Mouse (Mus musculus) lung, postnatal 4 days (tissue): ENCODE results near the gene Btbd9.

Source experiments
- DNase-seq, 2 experiments: peaks; one replicate each; pipeline ENCODE4 v3.0.0; 2021

Gene Btbd9

GRCm38 (mm10) chr17:30478181-30478580 lies 98.1 kb downstream of the Btbd9 start:
- no peak for DNase-seq

GRCm38 (mm10) chr17:30474561-30474960 lies 101.7 kb downstream of the Btbd9 start:
- DNase-seq: no peak

- DNase-seq: no peak
These were observed 103.5 kb downstream of the Btbd9 start for GRCm38 (mm10) chr17:30472776-30473175.

GRCm38 (mm10) chr17:30471512-30471911 lies 104.8 kb downstream of the Btbd9 start:
- no peak for DNase-seq

- DNase-seq: peak in 1 of 2 experiments; percentile 70
These were observed 105.5 kb downstream of the Btbd9 start for GRCm38 (mm10) chr17:30470790-30471189.

GRCm38 (mm10) chr17:30470286-30470685 lies 106.0 kb downstream of the Btbd9 start:
- DNase-seq: no peak

GRCm38 (mm10) chr17:30469511-30470076 lies 106.7 kb downstream of the Btbd9 start:
- DNase-seq: no peak

- DNase-seq: no peak
These were observed 107.9 kb downstream of the Btbd9 start for GRCm38 (mm10) chr17:30468368-30468767.

GRCm38 (mm10) chr17:30467566-30468213 lies 108.6 kb downstream of the Btbd9 start:
- DNase-seq: peak in 1 of 2 experiments; percentile 67

GRCm38 (mm10) chr17:30465060-30465762 lies 111.1 kb downstream of the Btbd9 start:
- no peak for DNase-seq

GRCm38 (mm10) chr17:30464240-30464745 lies 112.0 kb downstream of the Btbd9 start:
- DNase-seq: no peak

GRCm38 (mm10) chr17:30460727-30461349 lies 115.5 kb downstream of the Btbd9 start:
- no peak for DNase-seq

GRCm38 (mm10) chr17:30459706-30460105 lies 116.6 kb downstream of the Btbd9 start:
- peak in 1 of 2 experiments; percentile 69 for DNase-seq

GRCm38 (mm10) chr17:30458926-30459325 lies 117.4 kb downstream of the Btbd9 start:
- peak in 1 of 2 experiments; percentile 54 for DNase-seq

- peak; percentile 63 to 83 for DNase-seq
These were observed 118.0 kb downstream of the Btbd9 start for GRCm38 (mm10) chr17:30458301-30458700.

- no peak for DNase-seq
These were observed 118.8 kb downstream of the Btbd9 start for GRCm38 (mm10) chr17:30457486-30457885.

- no peak for DNase-seq
These were observed 120.0 kb downstream of the Btbd9 start for GRCm38 (mm10) chr17:30456293-30456692.

GRCm38 (mm10) chr17:30454862-30455243 lies 121.4 kb downstream of the Btbd9 start:
- DNase-seq: peak; percentile 80 to 87

- DNase-seq: no peak
These were observed 122.0 kb downstream of the Btbd9 start for GRCm38 (mm10) chr17:30454155-30454861.

GRCm38 (mm10) chr17:30453272-30453671 lies 123.0 kb downstream of the Btbd9 start:
- no peak for DNase-seq

GRCm38 (mm10) chr17:30452363-30452762 lies 123.9 kb downstream of the Btbd9 start:
- DNase-seq: no peak

- no peak for DNase-seq
These were observed 127.7 kb downstream of the Btbd9 start for GRCm38 (mm10) chr17:30448562-30448961.
